9 mouse cellular contexts compared by ENCODE assay signal in the genomic region with DNA sequence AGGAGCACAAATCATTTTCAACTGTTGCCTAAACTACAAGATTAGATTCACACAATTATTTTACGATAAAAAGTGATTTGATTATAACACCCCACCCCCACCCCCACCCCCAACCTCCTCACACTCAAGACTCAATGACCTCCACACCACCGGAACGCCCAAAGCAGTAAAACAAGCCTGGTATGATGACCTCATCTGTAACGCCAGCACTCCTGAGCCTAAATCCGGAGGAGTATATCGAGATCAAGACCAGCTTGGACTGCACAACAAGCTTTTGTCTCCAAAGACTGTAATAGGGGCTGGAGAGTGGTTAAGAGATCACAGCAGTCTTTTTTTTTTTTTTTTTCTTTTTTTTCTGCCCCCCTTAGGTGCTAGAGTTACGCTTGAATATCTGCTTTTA. TPM values are rescaled to one million over a fixed set of nuclear protein-coding genes. Genes with fewer than 3 reads are reported as not detected.
DNase-seq lines count a peak whose midpoint lies in the region; ATAC-seq and TF ChIP-seq lines count a peak whose summit lies in the region.
"Had no signal": no experiment of that assay in that cellular context is flagged by ENCODE, and none has a peak within 500 bp of the region (broad histone marks: within the 10 kb centered on the region; RNA-seq: fewer than 3 reads in every experiment).

No protein-coding gene starts in this region.

- H3K4me1 ChIP-seq in kidney, embryonic 15.5 days, result peaks cover 17% of the 10 kb centered on the region
- H3K4me1 ChIP-seq in bone marrow macrophage, adult 2 months (ENCODE audit: control insufficient read depth, insufficient read depth, low read length), result peaks cover 4% of the 10 kb centered on the region
- peaks cover 2% of the 10 kb centered on the region; the same call in 1 of the 2 replicates for H3K4me1 ChIP-seq in hindbrain, embryonic 16.5 days (ENCODE audit: control insufficient read depth, insufficient read depth, low read depth, low read length)
- H3K4me1 ChIP-seq in midbrain, postnatal 0 days (ENCODE audit: insufficient read depth, low read length), result no peaks in the 10 kb centered on the region

- WGBS in kidney, embryonic 15.5 days, result 3% methylated on average over 7 of the region's 7 CpGs
- 5% methylated on average over 7 of the region's 7 CpGs for WGBS in hindbrain, embryonic 16.5 days
- 9% methylated on average over 7 of the region's 7 CpGs for WGBS in midbrain, postnatal 0 days

- no peak for ATAC-seq in kidney, embryonic 15.5 days (replicated peaks; ENCODE audit: low FRiP score)
- ATAC-seq in hindbrain, embryonic 16.5 days, result no peak
- no peak for ATAC-seq in midbrain, postnatal 0 days (ENCODE audit: low FRiP score)

- H3K4me2 ChIP-seq in kidney, embryonic 15.5 days, result peak overlapping the region; percentile 56
- H3K4me2 ChIP-seq in hindbrain, embryonic 16.5 days (ENCODE audit: low read length), result peak overlapping the region; percentile 44
- H3K4me2 ChIP-seq in midbrain, postnatal 0 days (ENCODE audit: low read depth, low read length, poor library complexity, severe bottlenecking), result peak overlapping the region; percentile 29; the same call in 1 of the 2 replicates

- TF ChIP-seq CTCF in bone marrow macrophage, adult 2 months (IDR thresholded peaks at IDR 0.05; ENCODE audit: low read depth, low read length), result no peak
- no peak for TF ChIP-seq CTCF in midbrain, postnatal 0 days (IDR thresholded peaks at IDR 0.05)

- H3K9me3 ChIP-seq in kidney, embryonic 15.5 days (replicated peaks), result no peaks in the 10 kb centered on the region
- H3K9me3 ChIP-seq in hindbrain, embryonic 16.5 days (ENCODE audit: control insufficient read depth, low read length), result no peaks in the 10 kb centered on the region
- H3K9me3 ChIP-seq in midbrain, postnatal 0 days (ENCODE audit: low read length), result no peaks in the 10 kb centered on the region

- H3K4me3 ChIP-seq in kidney, embryonic 15.5 days (replicated peaks), result peak overlapping the region; percentile 29
- peak overlapping the region; percentile 44 for H3K4me3 ChIP-seq in bone marrow macrophage, adult 2 months (ENCODE audit: insufficient read depth, low read length)
- no peak overlapping the region; the same call in 1 of the 2 replicates for H3K4me3 ChIP-seq in hindbrain, embryonic 16.5 days (ENCODE audit: low read length)
- H3K4me3 ChIP-seq in midbrain, postnatal 0 days (ENCODE audit: low read depth, low read length), result peak overlapping the region; percentile 14; the same call in 1 of the 2 replicates

- TF ChIP-seq POLR2A in bone marrow macrophage, adult 2 months (IDR thresholded peaks at IDR 0.05; ENCODE audit: borderline replicate concordance, low read depth, low read length), result no peak

- H3K27me3 ChIP-seq in kidney, embryonic 15.5 days, result no peaks in the 10 kb centered on the region
- H3K27me3 ChIP-seq in hindbrain, embryonic 16.5 days (replicated peaks; ENCODE audit: control insufficient read depth, insufficient read depth, low read length), result peaks cover 2% of the 10 kb centered on the region
- peaks cover 2% of the 10 kb centered on the region; the same call in 1 of the 2 replicates for H3K27me3 ChIP-seq in midbrain, postnatal 0 days (ENCODE audit: insufficient read depth, low read length)

- DNase-seq in kidney, adult 11 months, result no peak
- no peak for DNase-seq in midbrain, postnatal 0 days (ENCODE audit: low spot score)
- no peak for DNase-seq in frontal cortex, postnatal 10 days (ENCODE audit: low spot score in 2 of 2)
- no peak for DNase-seq in adrenal gland, adult 8-10 months
- DNase-seq in lung, postnatal 10 days, result no peak

- no peak overlapping the region for H3K27ac ChIP-seq in kidney, embryonic 15.5 days
- H3K27ac ChIP-seq in bone marrow macrophage, adult 2 months (ENCODE audit: insufficient read depth, low read depth, low read length), result no peak overlapping the region; the same call in 1 of the 2 replicates
- no peak overlapping the region for H3K27ac ChIP-seq in hindbrain, embryonic 16.5 days (ENCODE audit: low read depth, low read length)
- H3K27ac ChIP-seq in midbrain, postnatal 0 days (ENCODE audit: low read depth, low read length), result no peak overlapping the region

- H3K9ac ChIP-seq in kidney, embryonic 15.5 days, result no peak overlapping the region
- no peak overlapping the region for H3K9ac ChIP-seq in hindbrain, embryonic 16.5 days (ENCODE audit: low read depth, low read length)
- H3K9ac ChIP-seq in midbrain, postnatal 0 days (replicated peaks; ENCODE audit: low read length, poor library complexity, severe bottlenecking), result no peak overlapping the region

- no peaks in the 10 kb centered on the region for H3K36me3 ChIP-seq in kidney, embryonic 15.5 days
- no peaks in the 10 kb centered on the region for H3K36me3 ChIP-seq in hindbrain, embryonic 16.5 days (ENCODE audit: control insufficient read depth, insufficient read depth, low read length)
- no peaks in the 10 kb centered on the region for H3K36me3 ChIP-seq in midbrain, postnatal 0 days (ENCODE audit: insufficient read depth, low read length)

RNA-seq across cellular contexts. Expression of gene Zfp184, which starts 9.1 kb away (rescaled TPM):
- 12.1 and 12.5 TPM in 2 replicates for polyA plus RNA-seq in kidney, embryonic 15.5 days (2015; fragmentation: Nextera tagmentation; extraction: Ambion mirVana)
- polyA plus RNA-seq in bone marrow macrophage, adult 2 months (2012; ENCODE audit: insufficient read depth, insufficient read length, missing spikeins), result 0.25 and 0.76 TPM in 2 replicates
- polyA plus RNA-seq in hindbrain, embryonic 16.5 days (2015; fragmentation: Nextera tagmentation; extraction: Ambion mirVana), result 10.6 and 12.4 TPM in 2 replicates
- total RNA-seq in midbrain, postnatal 0 days (2014; rRNA removed), result 8.1 and 9.8 TPM in 2 replicates
- 7.5 and 8.4 TPM in 2 replicates for polyA plus RNA-seq in midbrain, postnatal 0 days (2015; fragmentation: Nextera tagmentation; extraction: Ambion mirVana)
- total RNA-seq in adrenal gland, adult 8-10 months (2022), result 1 to 10 TPM; 1.5 to 6.2 (median 3.6) TPM

RNA-seq across cellular contexts. Expression of gene Pom121l2, which starts 45.2 kb away (rescaled TPM):
- 0.08 and 0.17 TPM in 2 replicates for polyA plus RNA-seq in kidney, embryonic 15.5 days (2015; fragmentation: Nextera tagmentation; extraction: Ambion mirVana)
- polyA plus RNA-seq in bone marrow macrophage, adult 2 months (2012; ENCODE audit: insufficient read depth, insufficient read length, missing spikeins), result not detected in 2 replicates
- not detected in 2 replicates for polyA plus RNA-seq in hindbrain, embryonic 16.5 days (2015; fragmentation: Nextera tagmentation; extraction: Ambion mirVana)
- 0.05 and 0.90 TPM in 2 replicates for total RNA-seq in midbrain, postnatal 0 days (2014; rRNA removed)
- polyA plus RNA-seq in midbrain, postnatal 0 days (2015; fragmentation: Nextera tagmentation; extraction: Ambion mirVana), result not detected in 2 replicates
- total RNA-seq in adrenal gland, adult 8-10 months (2022), result not detected
- total RNA-seq: left cerebral cortex, postnatal 10 days had no signal
